Mouse (Mus musculus) CD8-positive naive resting alpha-beta T cell, adult 2 months (primary cell): ENCODE measurements around the gene Slc4a4.

ENCODE experiments used
- DNase-seq, 2 experiments: peaks; one replicate each; pipeline ENCODE4 v3.0.0; 2022; ENCODE audit warnings: low read depth in 2 of 2, low spot score in 2 of 2

Slc4a4 gene

GRCm38 (mm10) chr5:88916501-88916971 lies 29.9 kb downstream of the Slc4a4 start:
- no peak for DNase-seq

- DNase-seq: no peak
Observed at GRCm38 (mm10) chr5:88917221-88917620, 30.6 kb downstream of the Slc4a4 start.

GRCm38 (mm10) chr5:88917630-88918029 lies 31.0 kb downstream of the Slc4a4 start:
- DNase-seq: no peak

GRCm38 (mm10) chr5:88918538-88918937 lies 31.9 kb downstream of the Slc4a4 start:
- DNase-seq: no peak

GRCm38 (mm10) chr5:88925576-88925975 lies 39.0 kb downstream of the Slc4a4 start:
- no peak for DNase-seq

- peak; percentile 21 to 25 for DNase-seq
Observed at GRCm38 (mm10) chr5:88928201-88928916, 41.7 kb downstream of the Slc4a4 start.

GRCm38 (mm10) chr5:88929392-88930094 lies 42.9 kb downstream of the Slc4a4 start:
- DNase-seq: no peak

GRCm38 (mm10) chr5:88930129-88930528 lies 43.5 kb downstream of the Slc4a4 start:
- no peak for DNase-seq

GRCm38 (mm10) chr5:88930611-88931010 lies 44.0 kb downstream of the Slc4a4 start:
- DNase-seq: no peak

GRCm38 (mm10) chr5:88931176-88931575 lies 44.6 kb downstream of the Slc4a4 start:
- DNase-seq: no peak

GRCm38 (mm10) chr5:88933454-88933853 lies 46.8 kb downstream of the Slc4a4 start:
- no peak for DNase-seq

GRCm38 (mm10) chr5:88933946-88934345 lies 47.3 kb downstream of the Slc4a4 start:
- DNase-seq: no peak

- no peak for DNase-seq
Observed at GRCm38 (mm10) chr5:88938208-88938607, 51.6 kb downstream of the Slc4a4 start.

- no peak for DNase-seq
Observed at GRCm38 (mm10) chr5:88939151-88939550, 52.5 kb downstream of the Slc4a4 start.

GRCm38 (mm10) chr5:88939782-88940181 lies 53.2 kb downstream of the Slc4a4 start:
- DNase-seq: no peak

GRCm38 (mm10) chr5:88941905-88942304 lies 55.3 kb downstream of the Slc4a4 start:
- DNase-seq: no peak

GRCm38 (mm10) chr5:88945661-88946339 lies 59.2 kb downstream of the Slc4a4 start:
- no peak for DNase-seq

- no peak for DNase-seq
Observed at GRCm38 (mm10) chr5:88950337-88950736, 63.7 kb downstream of the Slc4a4 start.

GRCm38 (mm10) chr5:88952757-88953577 lies 66.3 kb downstream of the Slc4a4 start:
- DNase-seq: peak in 1 of 2 experiments; percentile 3

GRCm38 (mm10) chr5:88957735-88958134 lies 71.1 kb downstream of the Slc4a4 start:
- no peak for DNase-seq

- DNase-seq: no peak
Observed at GRCm38 (mm10) chr5:88958966-88959365, 72.3 kb downstream of the Slc4a4 start.
